Mouse (Mus musculus): Measurements from ENCODE around the gene Guca1b.
"Not testable (repeated sequence)": the region's sequence is repeated elsewhere in the genome, so short reads cannot be mapped to it uniquely, and the experiment has no call there.

Guca1b gene

DNA sequence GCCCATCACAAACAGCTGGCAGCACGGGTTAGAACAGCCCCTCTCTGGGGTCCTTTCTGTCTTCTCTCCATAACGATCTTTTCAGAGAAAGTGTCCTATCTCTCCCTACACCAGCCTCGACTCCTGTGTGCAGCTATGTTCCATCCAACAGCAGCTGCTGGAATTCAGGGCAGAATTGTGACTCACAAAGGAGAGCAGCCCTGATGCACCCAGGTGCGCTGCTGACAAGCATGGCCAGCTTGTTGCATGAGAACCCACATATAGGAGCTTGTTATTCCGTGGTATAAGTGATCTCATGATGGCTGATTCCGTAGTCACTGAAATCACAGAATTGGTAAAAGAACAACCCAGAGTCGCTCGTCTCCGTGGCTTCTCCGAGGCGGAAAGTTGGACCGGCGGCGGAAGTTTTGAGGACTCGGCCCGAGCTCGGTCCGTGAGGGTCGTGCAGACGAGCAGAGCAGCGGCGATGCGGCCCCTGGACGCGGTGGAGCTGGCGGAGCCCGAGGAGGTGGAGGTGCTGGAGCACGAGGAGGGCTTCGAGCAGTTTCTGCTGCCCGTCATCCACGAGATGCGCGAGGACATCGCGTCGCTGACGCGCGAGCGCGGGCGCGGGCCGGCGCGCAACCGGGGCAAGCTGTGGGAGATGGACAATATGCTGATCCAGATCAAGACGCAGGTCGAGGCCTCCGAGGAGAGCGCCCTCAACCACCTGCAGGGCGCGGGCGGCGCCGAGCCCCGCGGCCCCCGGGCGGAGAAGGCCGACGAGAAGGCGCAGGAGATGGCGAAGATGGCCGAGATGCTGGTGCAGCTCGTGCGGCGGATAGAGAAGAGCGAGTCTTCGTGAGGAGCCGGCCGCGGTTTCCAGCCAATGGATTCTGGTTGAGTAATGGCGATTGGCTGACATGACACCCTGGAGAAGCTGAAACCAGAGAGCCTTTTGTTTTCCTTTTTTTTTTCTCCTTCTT lies 25.0 kb downstream of the Guca1b start:
- DNase-seq (ENCODE audit: low spot score in 2 of 2) = not testable (repeated sequence)

DNA sequence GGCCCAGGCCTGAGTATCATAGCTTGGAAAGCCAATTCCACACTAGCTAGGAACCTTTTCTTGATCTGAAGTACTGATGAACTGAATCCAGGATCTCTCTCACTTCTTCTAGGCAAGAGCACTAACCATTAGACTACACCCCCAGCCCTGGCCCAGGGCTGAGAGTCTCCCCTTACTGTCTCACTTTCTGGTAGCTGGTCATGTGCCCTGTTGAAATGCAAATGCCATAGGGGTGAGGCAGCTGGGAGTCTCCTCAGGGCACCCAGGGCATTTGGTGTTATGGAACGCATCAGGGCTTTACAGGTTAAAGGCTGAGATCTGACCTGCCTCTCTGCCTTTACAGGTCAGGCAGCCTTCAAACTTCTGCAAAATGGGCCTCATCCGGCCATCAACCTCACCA lies 35.0 kb downstream of the Guca1b start:
- no peak for DNase-seq (ENCODE audit: low spot score in 2 of 2)

DNA sequence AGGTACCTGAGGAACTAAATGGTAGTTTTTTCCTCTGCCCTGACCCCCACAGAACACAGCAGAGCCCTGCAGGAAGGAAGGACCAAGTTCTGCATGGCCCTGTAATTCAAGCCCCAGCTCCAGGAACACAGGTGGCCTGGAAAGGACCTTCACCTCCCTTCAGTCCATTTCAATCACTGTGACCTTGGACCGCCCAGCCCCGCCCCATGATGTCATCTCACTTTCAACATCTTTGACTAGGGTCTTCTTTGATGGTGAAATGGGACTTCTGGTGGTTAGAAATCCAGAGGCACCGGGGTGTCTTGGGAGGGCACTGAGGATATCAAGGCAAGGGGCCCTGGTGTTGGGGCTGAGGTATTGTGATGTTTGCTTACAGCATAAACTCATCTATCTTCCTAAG lies 36.4 kb downstream of the Guca1b start:
- no peak for DNase-seq (ENCODE audit: low spot score in 2 of 2)

- DNase-seq (ENCODE audit: low spot score in 2 of 2) = not testable (repeated sequence)
Measured at GRCm38 (mm10) chr17:47422616-47423015, 37.4 kb downstream of the Guca1b start.

GRCm38 (mm10) chr17:47424186-47424585 lies 39.0 kb downstream of the Guca1b start:
- no peak for DNase-seq (ENCODE audit: low spot score in 2 of 2)

GRCm38 (mm10) chr17:47427316-47427715 lies 42.1 kb downstream of the Guca1b start:
- no peak for DNase-seq (ENCODE audit: low spot score in 2 of 2)

- peak; percentile 17 to 23 for DNase-seq (ENCODE audit: low spot score in 2 of 2)
Measured at GRCm38 (mm10) chr17:47428831-47429304, 43.7 kb downstream of the Guca1b start.

DNA sequence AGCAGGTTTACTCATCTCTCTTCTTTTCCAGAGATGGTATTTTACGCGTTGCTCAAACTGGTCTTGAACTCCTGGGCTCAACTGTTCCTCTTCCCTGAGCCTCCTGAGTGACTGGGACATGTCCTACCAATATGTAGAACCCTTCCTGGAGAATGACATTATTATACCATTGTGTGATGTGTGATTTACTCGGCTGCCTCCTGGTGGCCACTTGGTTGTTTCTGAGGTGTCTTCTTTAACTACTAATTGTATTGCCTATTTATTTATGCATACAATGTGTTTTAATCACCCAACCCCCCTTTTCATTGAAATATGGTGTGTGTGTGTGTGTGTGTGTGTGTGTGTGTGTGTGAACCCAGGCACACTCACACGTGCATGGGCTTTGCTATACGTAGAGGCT lies 45.6 kb downstream of the Guca1b start:
- no peak for DNase-seq (ENCODE audit: low spot score in 2 of 2)

DNA sequence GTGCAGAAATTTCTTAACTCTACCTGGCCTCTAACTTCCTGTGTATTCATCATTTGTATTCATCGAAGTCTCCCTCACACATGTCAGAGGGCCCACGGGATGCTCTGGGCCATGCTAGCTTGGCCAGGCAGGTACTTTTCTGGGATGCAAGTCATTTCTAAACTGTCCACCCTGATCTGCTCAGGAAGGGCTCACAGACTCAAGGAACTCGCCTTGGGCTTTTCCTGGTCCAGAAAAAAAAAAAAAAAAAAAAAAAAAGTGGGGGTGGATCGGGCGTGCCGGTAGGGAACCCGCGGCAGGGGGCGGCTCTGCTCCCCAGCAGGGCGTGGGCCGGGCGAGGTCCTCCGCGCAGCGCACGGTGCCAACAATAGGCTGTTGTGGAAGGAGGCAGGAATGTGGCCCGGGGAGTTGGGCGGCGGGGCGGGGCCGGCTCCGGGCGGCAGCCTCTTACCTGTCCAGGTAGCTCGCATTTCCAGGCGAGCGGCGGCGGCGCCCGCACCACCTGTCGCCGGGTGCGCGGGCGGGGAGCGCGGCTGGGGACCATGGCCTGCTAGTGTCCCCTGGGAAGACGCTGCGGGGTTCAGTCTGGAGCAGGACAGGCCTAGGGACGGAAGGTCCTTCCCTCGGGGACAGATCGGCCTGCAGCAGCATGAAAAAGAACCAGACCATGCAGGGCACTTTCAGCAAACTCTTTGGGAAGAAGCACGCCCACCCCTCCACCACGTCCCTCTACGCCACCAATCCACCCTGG lies 51.1 kb downstream of the Guca1b start, which contains the start of gene AI661453:
TSS of gene AI661453 (plus strand) at position 460 of the 751 bp plus-strand sequence.
- no peak for DNase-seq (ENCODE audit: low spot score in 2 of 2)

- DNase-seq (ENCODE audit: low spot score in 2 of 2) = no peak
Measured at GRCm38 (mm10) chr17:47436907-47437547, 51.8 kb downstream of the Guca1b start, which contains the start of gene 1700001C19Rik. Gene 1700001C19Rik, minus strand, starts transcription at chr17:47437376.

- no peak for DNase-seq (ENCODE audit: low spot score in 2 of 2)
Measured at GRCm38 (mm10) chr17:47438611-47439010, 53.4 kb downstream of the Guca1b start.

- DNase-seq (ENCODE audit: low spot score in 2 of 2) = no peak
Measured at GRCm38 (mm10) chr17:47439396-47440028, 54.3 kb downstream of the Guca1b start.

GRCm38 (mm10) chr17:47440359-47440890 lies 55.2 kb downstream of the Guca1b start:
- no peak for DNase-seq (ENCODE audit: low spot score in 2 of 2)

GRCm38 (mm10) chr17:47441296-47442051 lies 56.3 kb downstream of the Guca1b start:
- DNase-seq (ENCODE audit: low spot score in 2 of 2) = no peak

- no peak for DNase-seq (ENCODE audit: low spot score in 2 of 2)
Measured at GRCm38 (mm10) chr17:47442271-47442670, 57.1 kb downstream of the Guca1b start.
